Mouse (Mus musculus) cerebellum, postnatal 36 days (tissue): ENCODE data around the gene Lrrfip2.

Experiments
- DNase-seq, 2 experiments: peaks; one replicate each; pipeline ENCODE4 v3.0.0; 2021 to 2022; ENCODE audit warnings: mixed read lengths in 2 of 2

The Lrrfip2 gene

GRCm38 (mm10) chr9:111166612-111167011 lies 49.2 kb downstream of the Lrrfip2 start:
- DNase-seq: no peak

GRCm38 (mm10) chr9:111170430-111170829 lies 53.0 kb downstream of the Lrrfip2 start:
- DNase-seq: no peak

- no peak for DNase-seq
These were observed 56.7 kb downstream of the Lrrfip2 start for GRCm38 (mm10) chr9:111174071-111174470.

GRCm38 (mm10) chr9:111178971-111179370 lies 61.6 kb downstream of the Lrrfip2 start:
- DNase-seq: no peak

GRCm38 (mm10) chr9:111182176-111182575 lies 64.8 kb downstream of the Lrrfip2 start:
- DNase-seq: no peak

GRCm38 (mm10) chr9:111184929-111185328 lies 67.5 kb downstream of the Lrrfip2 start:
- DNase-seq: no peak

GRCm38 (mm10) chr9:111186861-111187260 lies 69.5 kb downstream of the Lrrfip2 start:
- no peak for DNase-seq

- no peak for DNase-seq
These were observed 71.3 kb downstream of the Lrrfip2 start for GRCm38 (mm10) chr9:111188731-111189130.

- no peak for DNase-seq
These were observed 75.8 kb downstream of the Lrrfip2 start for GRCm38 (mm10) chr9:111193211-111193610.

GRCm38 (mm10) chr9:111197116-111197515 lies 79.7 kb downstream of the Lrrfip2 start:
- DNase-seq: no peak

- DNase-seq: no peak
These were observed 80.3 kb downstream of the Lrrfip2 start for GRCm38 (mm10) chr9:111197712-111198111.

- no peak for DNase-seq
These were observed 80.9 kb downstream of the Lrrfip2 start for GRCm38 (mm10) chr9:111198332-111198731.

GRCm38 (mm10) chr9:111200208-111200607 lies 82.8 kb downstream of the Lrrfip2 start:
- no peak for DNase-seq

GRCm38 (mm10) chr9:111204601-111205375 lies 87.4 kb downstream of the Lrrfip2 start:
- no peak for DNase-seq

GRCm38 (mm10) chr9:111207683-111208082 lies 90.3 kb downstream of the Lrrfip2 start:
- no peak for DNase-seq

GRCm38 (mm10) chr9:111208185-111208584 lies 90.8 kb downstream of the Lrrfip2 start:
- DNase-seq: no peak

- DNase-seq: no peak
These were observed 91.8 kb downstream of the Lrrfip2 start for GRCm38 (mm10) chr9:111209158-111209699.

- no peak for DNase-seq
These were observed 93.0 kb downstream of the Lrrfip2 start for GRCm38 (mm10) chr9:111210412-111210811.

- DNase-seq: no peak
These were observed 94.0 kb downstream of the Lrrfip2 start for GRCm38 (mm10) chr9:111211122-111212041.

- no peak for DNase-seq
These were observed 96.1 kb downstream of the Lrrfip2 start for GRCm38 (mm10) chr9:111213501-111213900.

- DNase-seq: no peak
These were observed 99.0 kb downstream of the Lrrfip2 start for GRCm38 (mm10) chr9:111216424-111216823.

GRCm38 (mm10) chr9:111220551-111221080 lies 103.2 kb downstream of the Lrrfip2 start:
- DNase-seq: no peak

GRCm38 (mm10) chr9:111221580-111221979 lies 104.2 kb downstream of the Lrrfip2 start:
- DNase-seq: no peak
